Mouse (Mus musculus) brain, embryonic 14.5 days (tissue): ENCODE results near the gene Xirp1.

ENCODE experiments used
- CTCF ChIP-seq: fragments of 200-500 bp; IDR thresholded peaks from 2 replicates; pipeline ENCODE4 v1.5.1; 2012; ENCODE audit warnings: inconsistent platforms, mild to moderate bottlenecking, moderate library complexity, borderline replicate concordance; ENCODE audit not compliant: insufficient read depth, insufficient read length; ENCODE audit errors: extremely low read depth
- POLR2A ChIP-seq: fragments of 200-500 bp; IDR thresholded peaks from 2 replicates; pipeline ENCODE4 v1.6.1; 2012; ENCODE audit warnings: mild to moderate bottlenecking, inconsistent platforms, borderline replicate concordance; ENCODE audit not compliant: poor library complexity, insufficient read depth, insufficient read length, severe bottlenecking; ENCODE audit errors: extremely low read depth

GRCm38 (mm10) chr9:120048495-120048894, 25.1 kb upstream of the Xirp1 start:
- TF ChIP-seq POLR2A (no peak), CTCF (no peak)
